Mouse (Mus musculus) left cerebral cortex, postnatal 14 days (tissue): ENCODE results near the gene Olfr1506. TPM values are rescaled to one million over a fixed set of nuclear protein-coding genes. Genes with fewer than 3 reads are reported as not detected.
"Not testable (repeated sequence)": the region's sequence is repeated elsewhere in the genome, so short reads cannot be mapped to it uniquely, and the experiment has no call there.

Experiments used
- DNase-seq, 2 experiments: peaks; one replicate each; pipeline ENCODE4 v3.0.0; 2021 to 2022; ENCODE audit warnings: low spot score in 2 of 2, mixed read lengths in 1 of 2
- intact Hi-C: fragments of 180-260 bp; cut with DNase I; formaldehyde crosslinking; loops from one replicate; pipeline ENCODE4 v1.15.1; 2025
- long read RNA-seq, 2 experiments: library from polyadenylated mRNA; stranded (forward); transcript quantifications; one replicate each; pipeline ENCODE4 v2.0.0; 2021
- total RNA-seq, 2 experiments: library from RNA; stranded (reverse); gene quantifications; 2 replicates each; pipeline ENCODE4 v1.2.3; 2021

Gene Olfr1506
- not detected for total RNA-seq
- long read RNA-seq, experiment 1: 0 reads
- long read RNA-seq, experiment 2: 0 reads

- DNase-seq, intact Hi-C loops: not testable (repeated sequence)
These were observed at the start of gene Olfr1506 for GRCm38 (mm10) chr2:90224393-90224792. Olfr1506 (minus strand) TSS chr2:90224493.

- intact Hi-C loops: no loop called here
- no peak for DNase-seq
These were observed 46.6 kb upstream of the Olfr1506 start, which contains the start of gene Olfr1271 for GRCm38 (mm10) chr2:90270932-90271331. Olfr1271 (minus strand) TSS chr2:90271032.

- intact Hi-C loops: no loop called here
- no peak for DNase-seq
These were observed 33.2 kb upstream of the Olfr1506 start, which contains the start of gene Olfr142 for GRCm38 (mm10) chr2:90257492-90257891. Olfr142 (minus strand) TSS chr2:90257592.

- DNase-seq, intact Hi-C loops: not testable (repeated sequence)
These were observed 24.7 kb downstream of the Olfr1506 start for GRCm38 (mm10) chr2:90199606-90200005.

GRCm38 (mm10) chr2:90195285-90195684 lies 29.0 kb downstream of the Olfr1506 start:
- intact Hi-C loops, DNase-seq: not testable (repeated sequence)

GRCm38 (mm10) chr2:90194750-90195149 lies 29.5 kb downstream of the Olfr1506 start:
- intact Hi-C loops, DNase-seq: not testable (repeated sequence)

- intact Hi-C loops: not testable (repeated sequence)
These were observed 37.2 kb downstream of the Olfr1506 start for GRCm38 (mm10) chr2:90187082-90187481.

GRCm38 (mm10) chr2:90186082-90186481 lies 38.2 kb downstream of the Olfr1506 start:
- intact Hi-C loops: not testable (repeated sequence)

More at GRCm38 (mm10) chr2:90187082-90187481, 37.2 kb downstream of the Olfr1506 start:
- DNase-seq: not testable (repeated sequence)

More at GRCm38 (mm10) chr2:90186082-90186481, 38.2 kb downstream of the Olfr1506 start:
- not testable (repeated sequence) for DNase-seq

Other genes with a start within 250 kb of the Olfr1506 start
- not detected for gene Olfr1261, start 233.3 kb downstream of the Olfr1506 start, total RNA-seq
- not detected for gene Olfr1262, start 224.3 kb downstream of the Olfr1506 start, total RNA-seq
- gene Olfr1263, start 212.4 kb downstream of the Olfr1506 start, total RNA-seq: not detected
- gene Olfr1264, start 198.9 kb downstream of the Olfr1506 start, total RNA-seq: not detected
- not detected for gene Olfr1265, start 189.2 kb downstream of the Olfr1506 start, total RNA-seq
- not detected for gene Olfr140, start 160.9 kb downstream of the Olfr1506 start, total RNA-seq
- not detected for gene Olfr1269, start 103.1 kb downstream of the Olfr1506 start, total RNA-seq
- gene Olfr32, start 82.2 kb downstream of the Olfr1506 start, total RNA-seq: not detected
- gene Olfr1270, start 71.4 kb downstream of the Olfr1506 start, total RNA-seq: not detected
- not detected for gene Olfr142, start 33.1 kb upstream of the Olfr1506 start, total RNA-seq
- gene Olfr1271, start 46.5 kb upstream of the Olfr1506 start, total RNA-seq: not detected
- not detected for gene Olfr1272, start 68.3 kb upstream of the Olfr1506 start, total RNA-seq
- gene Gm13769, start 97.7 kb upstream of the Olfr1506 start, total RNA-seq: under 1 TPM in 1 of 2 experiments, not detected in 1; 0.15 TPM
- not detected for gene Olfr1274-ps, start 174.2 kb upstream of the Olfr1506 start, total RNA-seq